Mouse (Mus musculus) layer of hippocampus, adult 9-10 months (tissue): Measurements from ENCODE around the gene Ttll8.

ENCODE experiments used
- DNase-seq: peaks from one replicate; pipeline ENCODE4 v3.0.0; 2022; ENCODE audit warnings: low spot score

Gene Ttll8

DNA sequence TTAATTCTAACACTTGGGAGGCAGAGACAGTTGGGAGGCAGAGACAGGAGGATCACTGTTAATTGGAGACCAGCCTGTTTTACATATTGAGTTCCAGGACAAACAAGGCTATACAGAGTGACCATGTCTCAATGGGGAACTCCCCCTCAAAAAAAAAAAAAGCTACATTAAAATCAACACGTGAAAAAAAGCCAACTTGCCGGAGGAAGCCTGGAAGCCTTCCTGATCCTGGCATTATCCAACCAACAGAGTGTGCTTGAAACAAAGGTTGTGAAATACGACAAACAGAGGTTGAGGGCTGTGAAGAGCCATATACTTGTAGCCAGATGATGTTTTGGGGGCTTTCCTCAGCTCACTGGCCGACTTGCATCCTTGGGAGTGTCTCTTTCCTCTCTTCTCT, 71.4 kb downstream of the Ttll8 start:
- no peak for DNase-seq

DNA sequence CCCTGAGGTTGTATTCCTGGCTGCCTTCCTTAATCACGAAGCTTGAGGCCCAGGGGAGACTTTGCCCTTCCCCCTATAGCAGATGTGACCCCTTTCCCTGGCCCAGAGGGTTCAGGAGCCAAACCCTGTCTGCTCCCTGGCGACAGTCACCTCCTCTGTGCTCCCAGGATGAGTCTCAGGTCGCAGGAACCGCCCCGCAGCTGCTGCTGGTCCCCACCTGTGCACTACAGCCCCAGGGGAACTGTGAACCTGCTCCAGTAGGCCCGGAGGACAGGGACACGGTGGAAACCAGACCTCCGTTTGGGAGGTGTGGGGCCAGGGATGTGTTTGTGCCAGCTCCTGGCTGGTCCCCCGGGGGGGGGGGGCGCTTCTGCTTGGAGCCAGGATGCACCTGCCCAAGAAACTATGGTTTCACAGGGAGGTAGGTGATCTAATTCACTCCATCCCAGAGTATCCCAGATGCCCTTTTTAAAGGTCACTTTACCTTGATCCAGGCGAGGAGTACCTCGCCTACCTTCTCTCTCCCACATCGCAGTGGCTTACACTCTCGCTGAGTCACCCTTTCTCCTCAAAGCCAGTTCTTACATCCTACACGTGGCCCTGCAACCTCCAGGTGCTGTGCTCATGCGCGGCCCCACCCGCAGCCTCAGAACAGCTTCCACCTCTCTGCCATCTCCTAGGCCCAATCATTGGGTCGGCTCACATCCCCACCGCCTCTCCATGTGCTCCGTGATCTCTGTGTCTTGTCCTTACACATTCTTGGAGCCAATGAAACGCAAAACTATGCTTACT, 72.8 kb downstream of the Ttll8 start:
- no peak for DNase-seq

DNA sequence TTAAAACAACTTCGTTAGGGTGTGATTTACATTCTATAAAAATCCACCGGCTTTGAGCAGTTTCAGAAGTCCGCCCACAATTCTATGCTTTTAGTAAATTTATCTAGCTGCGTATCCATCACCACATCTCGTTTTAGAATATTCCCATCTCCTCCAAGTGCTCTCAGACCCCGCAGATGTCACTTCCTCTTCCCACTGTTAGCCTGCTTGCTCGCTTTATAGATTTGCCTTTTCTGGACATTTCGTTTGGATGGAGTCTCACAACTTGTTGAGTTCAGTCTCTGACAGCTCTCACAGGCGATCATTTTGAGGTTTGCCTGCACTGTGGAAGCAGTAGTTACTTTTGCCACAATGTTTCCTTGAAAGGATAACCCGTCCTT, 77.2 kb downstream of the Ttll8 start:
- DNase-seq, result no peak

DNA sequence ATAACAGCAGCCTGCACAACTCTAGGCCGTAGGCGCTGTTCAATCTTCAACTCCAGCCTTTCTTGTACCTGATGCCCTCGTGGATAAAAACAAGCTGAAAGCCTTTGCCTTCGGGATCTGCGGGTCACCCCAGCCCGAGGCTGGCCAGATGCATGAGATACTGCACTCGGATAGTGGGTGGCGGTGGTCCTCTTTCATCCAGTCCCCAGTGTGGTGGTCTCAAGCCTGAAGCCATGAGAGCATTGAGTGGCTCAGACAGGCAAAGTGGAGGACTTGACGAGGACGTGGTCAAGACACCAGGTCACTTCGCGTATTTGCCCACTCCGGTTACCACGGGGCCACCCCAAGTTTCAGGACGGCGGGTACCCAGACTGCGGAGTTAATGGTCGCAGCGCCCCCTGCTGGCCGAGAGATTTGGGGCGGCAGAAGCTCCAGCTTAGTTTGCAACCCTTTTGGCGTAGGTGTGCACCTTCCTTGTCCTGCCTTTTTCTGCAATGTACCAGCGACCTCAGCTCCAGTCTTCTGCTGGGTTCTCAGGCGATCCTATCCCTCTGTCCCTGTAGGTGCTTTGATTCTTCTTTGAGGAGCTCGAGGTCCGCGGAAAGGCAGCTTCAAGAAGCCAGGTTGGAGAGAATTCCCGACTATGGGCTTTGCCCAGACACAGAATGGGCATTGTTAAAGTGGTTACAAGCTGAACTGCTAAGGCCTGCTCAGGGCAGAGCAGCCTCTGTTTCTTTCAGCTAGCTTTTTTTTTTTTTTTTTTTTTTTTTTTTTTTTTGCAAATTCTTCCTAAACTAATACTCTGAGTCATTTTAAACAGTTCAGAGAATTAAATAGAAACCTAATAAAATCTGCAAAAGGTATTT, 77.8 kb downstream of the Ttll8 start:
- no peak for DNase-seq

DNA sequence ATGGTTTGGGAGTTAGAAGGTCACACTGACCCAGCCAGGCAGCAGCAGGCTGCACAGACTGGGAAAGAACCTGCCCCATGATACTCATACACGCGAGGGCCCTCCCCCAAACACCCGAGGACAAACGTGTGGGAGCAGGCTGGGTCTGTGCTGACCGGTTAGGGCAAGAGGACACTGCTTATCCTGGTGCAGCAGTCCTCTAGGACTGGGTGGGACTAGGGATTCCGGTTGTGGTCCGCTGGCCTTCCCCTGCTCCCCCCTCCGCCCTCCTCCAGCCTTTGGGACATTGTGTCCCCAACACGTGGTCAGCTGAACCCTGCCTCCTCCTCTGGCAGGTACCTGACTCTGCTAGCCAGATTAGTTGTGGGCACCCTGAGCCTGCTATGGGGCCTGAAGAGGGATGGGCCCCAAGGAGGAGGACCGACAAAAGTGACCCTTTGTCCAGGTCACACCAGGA, 78.6 kb downstream of the Ttll8 start:
- DNase-seq, result no peak

DNA sequence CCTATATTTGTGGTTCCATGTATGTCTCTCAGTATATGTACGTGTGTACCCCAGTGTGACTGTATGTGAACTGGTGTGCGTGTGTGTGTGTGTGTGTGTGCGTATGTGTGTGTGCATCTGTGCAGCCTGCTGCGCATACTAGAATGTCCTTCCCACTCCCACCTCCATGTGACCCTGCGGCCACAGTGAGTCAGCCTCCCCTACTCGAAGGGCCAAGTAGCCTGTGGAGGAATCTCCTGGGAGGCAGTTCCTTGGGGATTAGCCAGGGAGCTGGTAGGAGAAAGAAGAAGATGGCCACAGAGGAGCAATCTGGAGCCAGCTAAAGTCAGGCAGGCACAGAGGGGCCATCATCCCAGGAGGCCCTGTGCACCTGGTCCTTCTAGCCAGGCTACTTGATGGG, 79.7 kb downstream of the Ttll8 start:
- DNase-seq, result no peak

DNA sequence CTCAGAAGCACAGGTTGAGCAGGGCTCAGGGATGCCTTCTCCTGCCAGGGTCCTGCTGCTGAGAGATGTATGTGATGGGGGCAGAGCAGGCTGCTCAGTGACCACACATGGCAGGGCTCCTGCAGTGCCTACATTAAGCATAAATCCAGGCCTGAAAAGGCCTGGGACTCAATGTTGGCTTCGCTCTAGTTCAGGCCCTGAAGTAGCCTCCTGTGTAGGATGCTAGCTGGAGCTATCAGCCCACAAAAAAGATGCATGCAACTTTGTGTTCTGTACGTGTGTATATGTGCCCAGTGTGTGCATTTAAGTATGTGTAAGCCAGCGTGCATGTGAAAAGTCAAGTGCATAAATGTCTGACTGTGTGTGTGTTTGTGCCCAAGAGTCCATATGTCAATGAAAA, 80.2 kb downstream of the Ttll8 start:
- no peak for DNase-seq

DNA sequence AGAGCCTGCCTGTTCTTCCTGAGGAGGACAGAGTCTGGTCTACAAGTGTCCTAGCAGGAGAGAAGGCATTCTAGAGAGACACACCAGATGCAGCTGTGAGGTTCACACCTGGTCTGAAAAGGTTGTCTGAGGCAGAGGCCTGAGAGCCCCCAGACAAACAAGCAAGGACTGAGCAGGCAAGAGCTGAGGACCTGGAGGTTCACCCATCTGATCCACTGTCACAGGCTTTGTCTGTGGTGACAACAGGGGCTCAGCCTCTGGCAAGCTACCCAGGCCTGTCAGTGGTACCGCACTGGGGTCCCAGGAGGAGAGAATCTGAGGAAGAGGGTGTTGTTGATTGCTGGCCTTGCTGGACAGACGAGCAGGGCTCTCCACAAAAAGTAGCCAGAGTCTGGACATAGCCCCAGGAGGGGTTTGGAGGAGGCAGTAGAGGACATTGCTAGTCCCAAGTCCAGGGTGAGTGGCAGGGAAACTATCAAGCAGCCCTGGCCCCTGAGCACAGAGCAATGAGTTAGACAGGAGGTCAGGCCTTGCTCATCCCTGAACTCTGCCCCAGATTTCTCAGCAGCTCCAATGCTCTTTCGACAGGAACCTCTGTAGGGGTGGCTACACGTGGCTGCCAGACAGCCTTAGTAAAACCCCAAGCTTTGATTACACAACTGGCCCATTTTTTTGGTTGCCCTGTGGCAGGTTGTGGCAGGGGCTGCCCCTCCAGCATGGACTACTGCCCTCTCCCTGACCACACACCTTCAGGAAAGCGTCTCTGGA, 83.6 kb downstream of the Ttll8 start:
- no peak for DNase-seq

DNA sequence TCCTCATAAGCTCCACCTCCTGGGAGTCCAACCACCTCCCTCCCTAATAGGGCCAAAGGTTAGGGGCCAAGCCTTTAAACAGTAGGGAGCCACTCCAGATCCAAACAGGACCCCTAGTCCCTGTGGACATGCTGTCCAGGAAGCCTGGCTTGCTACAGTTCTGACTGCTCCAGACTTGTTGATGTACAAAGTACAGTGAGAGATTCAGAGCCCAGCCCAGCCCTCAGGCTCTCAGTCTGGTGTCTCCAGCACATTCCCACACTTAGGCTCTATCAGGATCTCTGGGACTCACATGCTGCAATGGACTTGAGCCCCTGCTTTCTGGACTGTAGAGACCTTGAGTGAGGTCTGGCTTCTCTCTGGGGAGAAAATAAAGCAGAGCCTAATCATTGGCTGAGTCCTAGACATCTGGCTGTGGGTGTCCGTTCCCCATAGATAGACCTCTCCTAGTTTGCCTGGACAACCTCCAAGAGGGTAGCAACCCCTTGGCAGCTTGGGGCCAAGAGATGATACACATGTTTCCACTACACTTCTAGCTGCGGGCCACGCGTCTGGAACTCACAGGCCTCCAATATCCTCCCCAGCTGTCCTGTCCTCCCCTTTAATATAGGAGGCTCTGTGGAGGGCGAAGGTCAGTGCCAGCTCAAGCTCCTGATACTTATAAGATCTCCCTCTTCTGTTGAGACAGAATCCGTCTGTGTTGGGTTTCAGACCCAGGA, 86.0 kb downstream of the Ttll8 start:
- no peak for DNase-seq

DNA sequence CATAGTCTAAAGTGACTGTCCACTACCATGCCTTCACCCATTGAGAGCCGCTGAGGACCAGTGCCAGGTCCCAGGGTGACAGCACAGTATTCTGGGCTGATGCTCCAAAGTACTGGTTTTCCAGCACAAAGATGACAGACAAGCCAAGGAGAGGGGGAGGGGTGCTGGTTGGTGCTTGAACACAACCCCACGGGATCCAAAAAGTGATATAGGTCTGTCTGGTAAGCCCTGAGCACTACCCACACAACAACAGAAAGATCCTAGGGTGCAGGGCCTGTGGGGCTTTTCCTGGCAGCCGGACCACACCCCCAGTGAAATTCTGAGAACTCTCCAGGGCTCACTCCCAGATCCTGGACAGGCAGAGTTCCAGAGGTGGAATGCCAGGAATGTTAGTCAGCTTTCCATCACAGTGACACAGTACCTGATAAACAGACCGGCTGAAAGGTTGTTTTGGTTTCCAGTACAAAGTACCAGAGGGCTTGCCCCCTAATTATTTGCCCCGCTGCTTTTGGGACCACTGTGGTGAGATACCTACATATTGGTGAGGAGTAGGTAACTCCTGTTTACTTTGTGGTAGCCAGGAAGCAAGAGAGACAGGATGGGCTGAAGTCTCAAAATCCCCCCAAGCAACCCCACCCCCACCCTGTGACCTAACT, 86.7 kb downstream of the Ttll8 start:
- no peak for DNase-seq

DNA sequence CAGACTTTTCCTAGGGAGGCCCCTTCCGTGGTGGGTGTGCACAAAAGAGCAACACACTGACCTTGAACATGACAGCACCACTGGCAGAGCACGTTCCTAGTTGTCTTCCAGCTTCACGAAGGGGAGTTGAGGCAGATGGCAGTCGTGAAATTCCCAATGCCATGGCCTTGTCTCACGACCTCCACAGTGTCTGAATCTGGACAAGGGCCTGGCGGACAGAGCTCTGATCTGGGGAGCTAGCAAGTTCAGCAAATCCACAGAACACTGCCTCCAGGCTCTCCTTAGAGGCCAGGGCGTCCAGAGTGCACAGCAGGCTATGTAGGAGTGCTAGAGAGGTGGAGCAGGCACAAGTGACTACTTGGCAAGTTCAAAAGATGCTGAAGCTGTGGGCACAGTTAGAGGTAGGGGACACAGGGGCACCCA, 87.3 kb downstream of the Ttll8 start:
- no peak for DNase-seq

DNA sequence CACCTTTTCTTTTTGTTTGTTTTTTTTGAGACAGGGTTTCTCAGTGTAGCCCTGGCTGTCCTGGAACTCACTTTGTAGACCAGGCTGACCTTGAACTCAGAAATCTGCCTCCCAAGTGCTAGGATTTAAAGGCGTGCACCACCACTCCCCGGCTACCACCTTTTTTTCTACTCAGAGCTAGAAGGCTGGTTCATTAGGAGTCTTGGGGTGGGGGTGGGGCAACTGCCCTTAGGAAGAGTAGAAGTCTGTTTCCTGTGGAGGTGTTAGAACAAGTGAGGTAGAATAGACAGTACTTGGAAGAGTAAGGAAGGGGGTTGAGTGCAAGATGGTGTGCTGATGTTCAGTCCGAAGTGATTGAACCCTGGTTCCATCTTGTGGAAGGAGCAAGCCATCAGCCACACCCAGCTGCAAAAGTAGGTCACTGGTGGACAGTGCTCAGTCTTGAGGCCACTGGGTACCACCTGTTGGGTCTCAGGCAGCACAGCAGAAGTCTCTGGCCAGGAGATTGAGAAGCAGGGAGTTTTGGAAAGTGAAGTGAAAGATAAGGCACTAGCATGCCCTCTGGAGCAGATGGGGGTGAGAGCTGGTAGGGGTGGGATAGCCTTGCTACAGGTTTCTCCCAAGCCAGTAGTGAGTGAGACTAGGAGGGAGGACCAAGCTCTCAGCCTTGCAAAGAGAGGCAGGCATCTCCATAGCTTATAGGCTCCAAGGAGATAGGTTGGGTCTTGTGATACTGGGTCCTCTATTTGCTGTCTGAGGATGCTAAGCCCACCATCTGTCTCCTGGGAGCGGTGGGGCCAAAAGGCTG, 88.1 kb downstream of the Ttll8 start:
- no peak for DNase-seq

DNA sequence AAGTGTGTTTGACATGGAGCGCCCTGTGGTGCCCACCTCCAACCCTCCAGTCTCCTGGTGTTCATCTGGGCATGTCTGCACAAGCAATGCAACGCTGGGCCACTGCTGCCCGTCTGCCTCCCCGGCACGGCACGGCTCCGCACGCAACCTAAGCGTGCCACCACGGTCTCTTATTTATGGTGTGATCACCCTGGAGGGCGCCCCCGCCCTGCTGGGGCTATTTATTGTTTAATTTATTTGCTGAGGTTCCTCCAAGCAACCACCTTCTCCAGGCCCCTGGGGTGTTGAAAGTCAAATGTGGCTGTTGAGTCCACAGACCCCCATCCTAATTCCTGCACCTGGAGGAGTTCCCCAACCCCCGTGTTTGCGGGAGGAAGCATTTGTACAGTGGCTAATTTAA, 89.2 kb downstream of the Ttll8 start:
- DNase-seq, result no peak

DNA sequence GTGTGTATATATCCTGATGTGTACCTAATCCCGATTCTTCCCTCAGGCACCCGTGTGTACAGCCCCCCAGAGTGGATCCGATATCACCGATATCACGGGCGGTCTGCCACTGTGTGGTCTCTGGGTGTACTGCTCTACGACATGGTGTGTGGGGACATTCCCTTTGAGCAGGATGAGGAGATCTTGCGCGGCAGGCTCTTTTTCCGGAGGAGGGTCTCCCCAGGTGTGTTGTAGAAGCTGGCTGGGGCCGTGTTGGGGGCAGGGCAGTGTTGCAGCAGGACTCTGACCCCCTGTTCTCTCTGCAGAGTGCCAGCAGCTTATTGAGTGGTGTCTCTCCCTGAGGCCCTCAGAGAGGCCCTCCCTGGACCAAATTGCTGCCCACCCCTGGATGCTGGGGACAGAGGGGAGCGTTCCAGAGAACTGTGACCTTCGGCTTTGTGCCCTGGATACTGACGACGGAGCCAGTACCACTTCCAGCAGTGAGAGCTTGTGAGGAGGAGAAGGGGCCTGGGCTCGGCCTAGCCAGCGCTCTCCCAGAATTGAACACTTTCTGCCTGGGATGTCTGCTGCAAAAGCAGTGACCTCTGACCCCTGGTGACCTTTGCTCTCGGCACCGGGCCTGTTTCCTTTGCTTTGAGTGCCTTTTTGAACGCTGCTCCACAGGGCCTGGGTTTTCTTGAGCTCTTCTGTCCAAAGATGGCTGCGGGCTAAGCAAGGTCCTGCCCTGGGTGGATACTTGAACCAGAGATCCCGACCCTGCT, 89.8 kb downstream of the Ttll8 start:
- no peak for DNase-seq

DNA sequence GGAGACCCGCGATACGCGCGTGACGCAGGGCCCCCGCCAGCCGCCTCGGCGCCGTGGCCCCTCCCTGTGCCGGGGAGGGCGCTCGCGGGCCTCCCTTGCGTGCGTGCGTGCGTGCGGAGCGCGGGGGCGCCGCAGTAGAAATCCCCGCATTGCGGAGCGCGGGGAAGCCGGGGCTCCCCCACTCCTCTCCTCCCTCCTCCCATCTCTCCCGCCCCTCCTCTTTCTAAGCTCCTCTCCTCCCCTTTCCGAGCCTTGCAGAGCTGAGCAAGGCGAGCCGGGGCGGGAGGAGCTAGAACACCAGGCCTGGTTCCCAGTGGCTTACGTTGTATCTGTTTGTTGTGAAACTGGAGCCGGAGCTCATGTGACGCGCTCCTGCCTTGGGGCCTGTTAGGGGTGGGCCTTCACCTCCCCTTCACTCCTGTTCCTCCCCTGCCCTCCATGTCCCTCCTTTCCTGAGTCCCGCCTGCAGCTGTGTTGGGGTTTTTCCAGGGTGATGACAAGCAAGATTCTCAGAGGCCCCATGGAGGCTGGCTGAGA, 90.5 kb downstream of the Ttll8 start:
- peak; percentile 77 for DNase-seq

DNA sequence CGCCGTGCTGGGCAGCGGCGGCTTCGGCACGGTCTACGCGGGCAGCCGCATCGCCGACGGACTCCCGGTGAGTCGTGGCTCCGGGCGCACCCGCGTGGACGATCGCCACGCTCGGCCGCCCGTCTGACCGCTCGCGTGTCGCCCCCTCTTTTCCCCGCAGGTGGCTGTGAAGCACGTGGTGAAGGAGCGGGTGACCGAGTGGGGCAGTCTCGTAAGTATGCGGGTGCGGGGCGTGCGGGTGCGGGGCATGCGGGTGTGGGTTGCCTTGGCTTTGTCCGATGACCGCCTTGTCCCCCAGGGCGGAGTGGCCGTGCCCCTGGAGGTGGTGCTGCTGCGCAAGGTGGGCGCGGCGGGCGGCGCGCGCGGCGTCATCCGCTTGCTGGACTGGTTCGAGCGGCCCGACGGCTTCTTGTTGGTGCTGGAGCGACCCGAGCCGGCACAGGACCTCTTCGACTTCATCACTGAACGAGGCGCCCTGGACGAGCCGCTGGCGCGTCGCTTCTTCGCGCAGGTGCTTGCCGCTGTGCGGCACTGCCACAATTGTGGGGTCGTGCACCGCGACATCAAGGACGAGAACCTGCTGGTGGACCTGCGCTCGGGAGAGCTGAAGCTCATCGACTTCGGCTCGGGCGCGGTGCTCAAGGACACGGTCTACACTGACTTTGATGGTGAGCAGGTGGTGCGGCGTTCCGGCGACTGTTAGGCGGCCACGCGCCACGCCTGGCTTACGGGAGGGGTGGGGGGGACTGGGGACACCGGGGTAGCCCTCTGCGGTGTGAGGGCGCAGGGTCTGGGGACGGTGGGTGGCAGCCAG, 91.1 kb downstream of the Ttll8 start:
- DNase-seq, result no peak

DNA sequence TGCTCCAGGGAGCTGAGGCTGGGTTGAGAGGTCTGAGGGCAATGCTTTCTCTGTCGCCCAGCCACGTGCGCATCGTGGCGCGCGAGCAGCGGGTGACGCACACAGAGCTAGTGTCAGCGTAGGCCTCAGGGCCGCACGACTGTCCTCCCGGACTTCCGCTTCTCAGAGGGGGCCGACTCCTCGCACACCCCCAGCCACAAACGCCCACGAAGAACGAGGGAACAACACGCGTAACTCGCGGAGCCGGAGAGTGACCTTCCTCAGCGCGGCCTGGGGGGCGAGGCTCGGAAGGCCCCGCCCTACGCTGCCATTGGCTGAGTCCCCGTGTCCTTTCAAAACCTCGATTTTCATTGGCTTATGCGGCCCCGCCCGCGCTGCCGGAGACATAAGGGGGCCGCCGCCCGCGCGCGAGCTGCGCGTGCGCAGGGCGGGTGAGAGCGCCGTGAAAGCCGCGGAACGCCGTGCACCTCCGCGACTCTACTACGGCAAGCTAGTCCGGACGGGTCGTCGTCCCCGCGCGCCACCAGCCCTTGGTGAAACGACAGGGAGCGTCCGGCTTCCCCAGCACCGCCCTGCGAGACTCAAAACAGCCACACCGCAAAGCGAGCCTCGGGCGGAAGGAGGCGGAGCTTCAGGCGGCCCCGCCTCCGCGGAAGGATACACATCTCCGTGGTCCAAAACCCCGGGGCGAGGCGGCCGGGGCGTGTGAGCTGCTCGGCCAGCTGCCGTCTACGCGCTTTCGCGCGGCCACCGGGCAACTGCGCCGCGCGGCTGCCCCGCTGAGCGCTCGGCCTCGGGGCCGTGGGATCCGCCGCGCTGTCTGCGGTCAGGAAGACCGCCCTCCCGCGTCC, 92.2 kb downstream of the Ttll8 start, which contains the start of gene Pim3:
Gene Pim3 (plus strand): TSS at position 415 of the 851 bp plus-strand sequence.
- peak; percentile 96 for DNase-seq

DNA sequence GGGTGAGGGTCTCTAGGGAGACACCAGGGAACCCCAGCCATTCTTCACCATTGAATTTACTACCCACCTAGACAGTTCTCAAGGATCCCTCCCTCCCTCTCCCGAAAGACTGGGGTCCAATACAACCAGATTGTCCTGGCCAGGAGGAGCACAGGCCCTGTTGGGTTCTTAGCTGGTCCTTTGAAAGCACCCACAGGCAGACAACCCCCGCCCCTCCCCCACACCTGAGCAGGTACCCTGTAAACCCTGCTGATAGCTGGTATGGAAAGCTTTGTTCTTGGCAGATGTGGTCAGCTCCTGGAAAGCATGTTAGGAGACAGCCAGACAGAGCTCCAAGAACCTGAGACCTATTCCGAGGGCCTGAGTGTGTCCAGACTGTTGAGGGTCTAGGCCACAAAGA, 93.4 kb downstream of the Ttll8 start:
- DNase-seq, result no peak
